Mouse (Mus musculus) lung, adult 2 months (tissue): ENCODE results near the gene Ndufb4.

Source experiments
- CTCF ChIP-seq: fragments of 200-500 bp; IDR thresholded peaks from 2 replicates; pipeline ENCODE4 v1.5.1; 2011; ENCODE audit warnings: mild to moderate bottlenecking, low read length, control low read depth; ENCODE audit not compliant: insufficient read depth
- POLR2A ChIP-seq: fragments of 200-500 bp; IDR thresholded peaks from 2 replicates; pipeline ENCODE4 v1.6.1; 2011; ENCODE audit warnings: low read depth, mild to moderate bottlenecking, control low read depth, low read length, borderline replicate concordance; ENCODE audit errors: extremely low read depth

DNA sequence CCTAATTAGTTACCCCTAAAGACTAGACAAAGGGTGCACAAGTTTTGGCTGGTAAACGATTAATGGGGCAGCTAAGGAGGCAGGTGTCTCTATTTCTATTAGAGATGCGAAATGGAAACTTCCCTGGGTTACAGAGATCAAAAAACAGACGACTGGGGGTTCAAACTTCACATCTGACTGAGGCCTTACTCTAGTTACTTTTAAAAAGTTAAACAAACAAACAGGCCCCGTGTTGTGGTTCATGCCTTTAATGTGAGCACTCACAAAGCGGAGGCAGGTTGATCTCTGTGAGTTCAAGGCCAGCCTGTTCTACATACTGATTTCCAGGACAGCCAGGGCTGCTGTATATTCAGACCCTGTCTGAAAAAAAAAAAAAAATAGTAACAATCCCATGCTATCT is 1.6 kb downstream of the Ndufb4 start:
- no peak for TF ChIP-seq CTCF
- TF ChIP-seq POLR2A = no peak
